Mouse (Mus musculus): Measurements from ENCODE around the gene Olfr461. TPM values are rescaled to one million over a fixed set of nuclear protein-coding genes. Genes with fewer than 3 reads are reported as not detected.
"Not testable (repeated sequence)": the region's sequence is repeated elsewhere in the genome, so short reads cannot be mapped to it uniquely, and the experiment has no call there.

Gene Olfr461
- total RNA-seq (2021), result not detected in 2 replicates
- long read RNA-seq, result 0 reads

DNA sequence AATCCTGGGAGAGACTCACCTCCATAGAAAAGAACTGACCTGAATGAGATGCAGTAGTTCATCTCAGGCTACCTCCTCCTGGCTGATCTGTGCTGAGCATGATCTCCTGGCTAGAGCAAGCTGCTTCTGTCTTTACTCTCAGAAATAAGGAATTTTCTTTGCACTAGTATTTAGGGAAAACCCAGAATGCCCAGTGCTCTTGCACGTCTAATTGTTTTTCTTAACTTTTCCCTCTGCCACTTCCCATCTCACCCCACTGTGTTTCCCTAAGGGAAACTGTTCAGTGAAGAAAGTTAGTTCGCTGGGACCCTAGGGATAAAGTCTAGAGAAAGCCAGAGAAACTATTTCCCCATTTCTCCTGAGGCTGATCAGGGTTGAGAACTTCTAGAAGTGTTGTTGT is at the start of gene Olfr461:
Gene Olfr461, minus strand, starts transcription at position 101 of the 400 bp plus-strand sequence.
- no peak for DNase-seq

DNA sequence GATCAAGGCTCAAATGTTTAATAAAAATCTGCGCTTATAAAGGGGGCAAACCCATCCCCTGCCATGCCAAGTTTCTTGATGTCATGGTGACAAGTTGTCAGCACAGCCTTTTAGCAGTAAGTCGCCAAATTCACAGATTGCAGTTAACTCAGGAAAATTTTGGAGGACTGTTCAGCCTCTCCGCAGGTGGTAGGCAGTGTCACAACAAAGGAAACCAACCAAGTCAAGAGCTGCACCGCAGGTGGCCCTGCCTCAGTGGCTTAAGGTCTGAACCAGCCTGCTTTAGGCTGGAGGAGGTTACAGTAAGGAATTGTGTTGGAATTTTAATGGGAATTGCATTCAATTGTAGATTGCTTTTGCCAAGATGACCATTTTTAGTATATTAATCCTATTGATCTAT is 43.7 kb upstream of the Olfr461 start:
- not testable (repeated sequence) for DNase-seq

DNA sequence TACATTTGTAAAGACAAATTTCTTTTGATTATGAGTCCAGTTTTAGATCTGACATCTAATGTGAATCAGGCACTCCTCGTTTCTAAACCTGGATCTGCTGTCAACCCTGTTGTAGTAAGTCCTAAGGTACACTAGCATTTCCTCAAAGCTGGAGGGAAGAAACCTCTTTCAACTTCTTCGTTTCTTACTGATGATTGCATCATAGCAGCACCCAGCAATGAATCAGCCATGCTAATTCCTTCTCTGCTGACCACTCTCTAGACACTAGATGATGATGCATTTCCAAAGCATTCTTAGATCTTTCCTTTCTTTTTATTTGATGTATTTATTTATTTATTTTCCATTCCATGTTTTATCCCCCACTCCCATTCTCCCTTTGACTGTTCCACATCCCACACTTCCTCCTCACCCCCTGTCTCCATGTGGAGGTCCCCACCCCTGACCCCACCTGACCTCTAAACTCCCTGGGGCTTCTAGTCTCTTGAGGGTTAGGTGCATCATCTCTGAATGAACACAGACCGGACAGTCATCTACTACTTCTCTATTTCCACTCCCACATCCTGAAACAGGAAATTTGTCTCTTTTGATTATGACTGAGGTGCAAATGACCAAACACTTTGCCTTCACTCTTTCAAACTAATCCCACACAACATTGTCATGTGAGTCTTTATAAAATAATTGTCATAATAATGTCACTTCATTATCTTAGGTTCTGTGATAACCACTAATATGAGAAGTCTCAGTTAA is 40.1 kb upstream of the Olfr461 start:
- DNase-seq, result no peak

GRCm38 (mm10) chr6:40588346-40588745 is 33.5 kb upstream of the Olfr461 start:
- no peak for DNase-seq

DNA sequence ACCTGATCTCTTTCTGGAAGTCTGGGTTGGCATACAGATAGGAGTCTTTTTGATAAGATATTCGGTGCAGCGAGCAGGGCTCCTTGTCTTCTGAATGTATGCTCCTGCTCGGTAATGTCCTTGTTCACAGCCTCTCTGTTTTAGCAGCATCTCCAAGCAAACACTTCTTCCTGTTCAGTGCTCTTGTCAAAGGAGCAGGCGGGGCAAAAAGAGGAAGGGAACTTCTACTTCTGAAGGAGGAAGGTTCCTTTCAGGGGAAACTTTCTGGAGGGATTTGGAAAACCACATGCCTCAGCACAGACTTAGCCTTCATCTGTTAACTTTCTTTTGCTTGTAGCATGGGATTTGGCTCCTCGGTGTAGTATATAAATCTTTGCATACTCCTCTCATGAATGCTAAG is 30.8 kb upstream of the Olfr461 start, which contains the start of gene Clec5a:
Gene Clec5a, minus strand, starts transcription at position 177 of the 400 bp plus-strand sequence.
- no peak for DNase-seq

DNA sequence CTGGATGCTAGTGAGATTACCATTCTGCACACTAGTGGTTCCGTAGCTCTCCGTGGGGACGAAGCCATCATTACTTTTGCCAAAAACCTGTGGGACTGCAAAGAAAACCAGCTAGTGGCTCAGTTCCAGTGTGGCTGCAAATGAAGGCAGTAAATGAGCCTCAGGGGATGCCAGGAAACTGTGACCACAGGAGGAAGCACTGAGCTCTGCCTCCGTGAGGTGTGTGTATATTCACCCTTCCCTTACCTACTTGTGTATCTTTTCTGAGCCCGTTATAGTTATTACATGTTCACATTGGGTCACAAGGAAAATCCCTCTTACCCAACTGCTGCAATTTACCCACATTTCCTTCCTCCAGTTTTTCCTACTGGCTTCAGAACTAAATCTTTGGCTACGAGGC is 29.5 kb upstream of the Olfr461 start:
- no peak for DNase-seq

- no peak for DNase-seq
Measured at GRCm38 (mm10) chr6:40576305-40576704, 21.5 kb upstream of the Olfr461 start.

DNA sequence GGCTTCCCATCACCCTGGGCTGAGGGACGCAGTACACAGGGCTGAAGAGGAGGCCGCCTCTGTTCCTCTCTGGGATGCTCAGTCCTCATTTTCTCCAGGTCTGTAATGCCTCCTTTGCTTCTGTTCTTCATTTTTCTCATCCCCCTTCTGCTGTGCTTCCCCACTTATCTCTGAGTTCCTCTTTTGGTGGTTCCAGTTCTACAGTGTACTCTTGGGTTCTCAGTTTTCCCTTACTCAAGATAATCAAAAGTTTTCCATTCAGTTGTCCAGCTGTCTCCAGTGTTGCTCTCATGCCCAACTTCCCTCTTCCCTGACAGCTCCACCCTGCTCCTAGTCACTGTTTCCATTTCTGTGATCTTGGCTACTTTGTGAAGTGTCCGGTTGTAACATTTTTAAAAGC is 18.8 kb upstream of the Olfr461 start:
- no peak for DNase-seq

- DNase-seq, result no peak
Measured at GRCm38 (mm10) chr6:40569187-40569586, 14.3 kb upstream of the Olfr461 start, which contains the start of gene Olfr460. Gene Olfr460, plus strand, starts transcription at chr6:40569487.

GRCm38 (mm10) chr6:40544690-40545089 is 10.2 kb downstream of the Olfr461 start:
- DNase-seq, result no peak

GRCm38 (mm10) chr6:40519408-40519807 is 35.4 kb downstream of the Olfr461 start, which contains the start of gene Prss37:
Gene Prss37, minus strand, starts transcription at chr6:40519508.
- DNase-seq, result no peak

DNA sequence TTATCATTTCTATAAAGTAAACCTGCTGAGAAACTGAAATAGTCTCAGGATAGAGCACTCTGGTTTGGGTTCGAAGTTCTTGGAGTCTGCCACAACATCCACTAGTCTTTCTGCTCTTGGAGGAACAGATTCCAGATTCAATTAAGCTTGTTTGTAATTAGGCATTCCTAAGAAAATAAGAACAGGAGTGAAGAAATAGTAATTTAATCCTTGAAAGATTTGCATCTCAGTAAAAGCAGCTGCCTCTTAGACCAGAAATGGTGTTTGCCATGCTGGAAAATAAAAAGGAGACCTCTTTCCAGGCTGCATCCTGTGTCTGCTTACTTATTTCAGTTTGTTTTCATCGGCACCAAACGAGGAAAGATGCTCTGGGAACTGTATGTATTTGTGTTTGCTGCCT is 61.6 kb downstream of the Olfr461 start, which contains the start of gene Tas2r108:
Gene Tas2r108, plus strand, starts transcription at position 301 of the 400 bp plus-strand sequence.
- DNase-seq, result no peak

Other genes with a start within 250 kb of the Olfr461 start
- gene Agk, start 229.9 kb downstream of the Olfr461 start, total RNA-seq (2021), result 39.4 and 48.6 TPM in 2 replicates
- gene E330009J07Rik, start 118.9 kb downstream of the Olfr461 start, total RNA-seq (2021), result 16.3 and 21.1 TPM in 2 replicates
- gene Wee2, start 116.0 kb downstream of the Olfr461 start, total RNA-seq (2021), result not detected in 2 replicates
- gene Ssbp1, start 83.7 kb downstream of the Olfr461 start, total RNA-seq (2021), result 57.1 and 69.2 TPM in 2 replicates
- gene Tas2r137, start 63.8 kb downstream of the Olfr461 start, total RNA-seq (2021), result 0.49 TPM in 1 of 2 replicates, not detected in the other
- 0.95 TPM in 1 of 2 replicates, not detected in the other for gene Tas2r108, start 61.5 kb downstream of the Olfr461 start, total RNA-seq (2021)
- gene Prss37, start 35.5 kb downstream of the Olfr461 start, total RNA-seq (2021), result not detected in 2 replicates
- gene Olfr460, start 14.4 kb upstream of the Olfr461 start, total RNA-seq (2021), result not detected in 2 replicates
- gene Clec5a, start 30.8 kb upstream of the Olfr461 start, total RNA-seq (2021), result 0.52 and 1.1 TPM in 2 replicates
- not detected in 2 replicates for gene Tas2r138, start 58.3 kb upstream of the Olfr461 start, total RNA-seq (2021)
- gene Mgam, start 73.8 kb upstream of the Olfr461 start, total RNA-seq (2021), result 3.0 TPM in 2 replicates

All from adrenal gland, postnatal 25 days (tissue).